Mouse (Mus musculus) CH12.LX (cell line): ENCODE data around the gene Rtn3. TPM values are rescaled to one million over a fixed set of nuclear protein-coding genes. Genes with fewer than 3 reads are reported as not detected.

Experiments
- DNase-seq: peaks from one replicate; pipeline ENCODE4 v3.0.0-alpha.2; 2013; ENCODE audit errors: extremely low read depth
- H3K27ac ChIP-seq: 2 replicates; pipeline ENCODE4 v1.5.1; 2012; ENCODE audit warnings: low read depth, mild to moderate bottlenecking, control low read depth, moderate library complexity; ENCODE audit not compliant: insufficient read depth
- H3K27me3 ChIP-seq: replicated peaks from 2 replicates; pipeline ENCODE3; 2012; ENCODE audit warnings: inconsistent platforms
- H3K36me3 ChIP-seq, 2 experiments: replicated peaks in 1 of 2; 2 replicates each; pipeline versions ENCODE3 to v1.6.1; 2012; ENCODE audit warnings: inconsistent platforms in 1 of 2, low read length in 1 of 2, mild to moderate bottlenecking in 1 of 2, mixed read lengths in 1 of 2, moderate library complexity in 1 of 2; ENCODE audit not compliant: control insufficient read depth in 1 of 2, insufficient read depth in 1 of 2
- H3K4me1 ChIP-seq, 2 experiments: 2 replicates each; pipeline ENCODE4 v1.6.1; 2012; ENCODE audit warnings: inconsistent platforms in 1 of 2, moderate library complexity in 1 of 2; ENCODE audit not compliant: insufficient read depth in 2 of 2, control insufficient read depth in 1 of 2
- H3K4me2 ChIP-seq: 2 replicates; pipeline ENCODE4 v1.6.1; 2012; ENCODE audit warnings: low read depth, mild to moderate bottlenecking, control low read depth; ENCODE audit not compliant: poor library complexity, insufficient read depth, severe bottlenecking
- H3K4me3 ChIP-seq, 3 experiments: fragments of 150-350 bp in 1 of 3; sonication (generic) in 1 of 3; replicated peaks in 1 of 3; 2 replicates each; pipeline versions ENCODE3 to v1.5.1; 2011 to 2012; ENCODE audit warnings: low read depth in 2 of 3, low read length in 2 of 3, mild to moderate bottlenecking in 2 of 3, moderate library complexity in 2 of 3, control low read depth in 1 of 3, improper control_type of control experiment in 1 of 3, inconsistent platforms in 1 of 3, mixed read lengths in 1 of 3; ENCODE audit not compliant: poor library complexity in 1 of 3
- H3K79me2 ChIP-seq: replicated peaks from 2 replicates; pipeline ENCODE4 v1.6.1; 2012; ENCODE audit warnings: mild to moderate bottlenecking, moderate library complexity; ENCODE audit not compliant: control insufficient read depth, poor library complexity, insufficient read depth, severe bottlenecking; ENCODE audit errors: extremely low read depth
- H3K9ac ChIP-seq: 2 replicates; pipeline ENCODE4 v1.6.1; 2012; ENCODE audit warnings: low read depth, mild to moderate bottlenecking, control low read depth, moderate library complexity; ENCODE audit not compliant: insufficient read depth
- H3K9me3 ChIP-seq: replicated peaks from 2 replicates; pipeline ENCODE3; 2012; ENCODE audit warnings: low read length, inconsistent platforms, mixed read lengths
- ELF1 ChIP-seq: IDR thresholded peaks from 2 replicates; pipeline ENCODE4 v1.6.1; 2014; ENCODE audit warnings: low read depth, mild to moderate bottlenecking, inconsistent platforms, low read length, improper control_type of control experiment
- UBTF ChIP-seq: IDR thresholded peaks from 2 replicates; pipeline ENCODE4 v1.6.1; 2012; ENCODE audit warnings: low read depth, mild to moderate bottlenecking, inconsistent platforms, low read length, improper control_type of control experiment, moderate library complexity
- dilution Hi-C: fragments of 300-500 bp; cut with MboI; formaldehyde crosslinking; loops from 2 replicates; pipeline ENCODE4 v1.14.3; 2020; ENCODE audit warnings: low sequenced_read_pairs; ENCODE audit not compliant: extremely low pct_unique_long_range_greater_than_20kb, extremely low pct_ligation_motif_present
- in situ Hi-C: fragments of 300-500 bp; cut with MboI; formaldehyde crosslinking; loops from 3 replicates; pipeline ENCODE4 v1.14.3; 2019; ENCODE audit warnings: low sequenced_read_pairs, low pct_ligation_motif_present, low pct_unique_long_range_greater_than_20kb, mixed read lengths
- polyA plus RNA-seq: library from polyadenylated mRNA; unstranded; fragments of >175 nt; gene quantifications from 2 replicates; pipeline ENCODE4 v1.2.1, GENCODE M21; 2012; ENCODE audit warnings: low read depth; ENCODE audit not compliant: insufficient read length
- total RNA-seq, 2 experiments: library from RNA; depleted of rRNA; stranded (reverse); fragments of 300-350 nt in 1 of 2; fragments of >200 nt in 1 of 2; gene quantifications; 2 replicates each; pipeline ENCODE4 v1.2.3; 2012 to 2014

Gene Rtn3
- total and polyA plus RNA-seq, 3 experiments: 32.7 to 102 (median 39.1) TPM

- no peak for DNase-seq
- dilution Hi-C loops (no loop called here), in situ Hi-C loops (no loop called here)
- Histone ChIP-seq H3K4me1 (peaks cover 4 to 38% of the 10 kb centered on the region in 2 experiments), H3K79me2 (peaks cover 9% of the 10 kb centered on the region; the same call in 1 of the 2 replicates), H3K4me2 (no peak overlapping the region), H3K27me3 (no peaks in the 10 kb centered on the region), H3K9ac (no peak overlapping the region), H3K27ac (no peak overlapping the region), H3K9me3 (no peaks in the 10 kb centered on the region), H3K36me3 (peaks cover 24 to 46% of the 10 kb centered on the region in 2 experiments), H3K4me3 (no peak overlapping the region)
- TF ChIP-seq UBTF (no peak), ELF1 (no peak)
These were observed 105.4 kb downstream of the Rtn3 start for GRCm38 (mm10) chr19:7377639-7378038.

Other genes starting within 250 kb of the Rtn3 start
- gene Naa40, start 242.1 kb downstream of the Rtn3 start, total RNA-seq (2012; rRNA removed): 40.6 and 45.5 TPM in 2 replicates
- 63.1 and 65.7 TPM in 2 replicates for gene Naa40, start 242.1 kb downstream of the Rtn3 start, total RNA-seq (2014; rRNA removed)
- 61.2 and 69.3 TPM in 2 replicates for gene Naa40, start 242.1 kb downstream of the Rtn3 start, polyA plus RNA-seq
- gene Rcor2, start 216.0 kb downstream of the Rtn3 start, total RNA-seq (2012; rRNA removed): 12.0 and 13.3 TPM in 2 replicates
- 9.2 and 10.3 TPM in 2 replicates for gene Rcor2, start 216.0 kb downstream of the Rtn3 start, total RNA-seq (2014; rRNA removed)
- 22.8 and 28.2 TPM in 2 replicates for gene Rcor2, start 216.0 kb downstream of the Rtn3 start, polyA plus RNA-seq
- gene Mark2, start 141.4 kb downstream of the Rtn3 start, total RNA-seq (2012; rRNA removed): 19.0 and 20.6 TPM in 2 replicates
- gene Mark2, start 141.4 kb downstream of the Rtn3 start, total RNA-seq (2014; rRNA removed): 6.3 and 8.1 TPM in 2 replicates
- 33.4 and 34.4 TPM in 2 replicates for gene Mark2, start 141.4 kb downstream of the Rtn3 start, polyA plus RNA-seq
- gene Spindoc, start 100.3 kb downstream of the Rtn3 start, total RNA-seq (2012; rRNA removed): 9.0 and 10.1 TPM in 2 replicates
- gene Spindoc, start 100.3 kb downstream of the Rtn3 start, total RNA-seq (2014; rRNA removed): 7.9 and 10.6 TPM in 2 replicates
- gene Spindoc, start 100.3 kb downstream of the Rtn3 start, polyA plus RNA-seq: 15.7 and 21.7 TPM in 2 replicates
- 9.8 and 10.5 TPM in 2 replicates for gene 2700081O15Rik, start 65.7 kb downstream of the Rtn3 start, total RNA-seq (2012; rRNA removed)
- 7.1 and 7.2 TPM in 2 replicates for gene 2700081O15Rik, start 65.7 kb downstream of the Rtn3 start, total RNA-seq (2014; rRNA removed)
- 12.2 and 12.3 TPM in 2 replicates for gene 2700081O15Rik, start 65.7 kb downstream of the Rtn3 start, polyA plus RNA-seq
- 7.3 and 9.2 TPM in 2 replicates for gene Atl3, start 10.8 kb upstream of the Rtn3 start, total RNA-seq (2012; rRNA removed)
- 17.5 and 19.8 TPM in 2 replicates for gene Atl3, start 10.8 kb upstream of the Rtn3 start, total RNA-seq (2014; rRNA removed)
- gene Atl3, start 10.8 kb upstream of the Rtn3 start, polyA plus RNA-seq: 11.3 and 14.3 TPM in 2 replicates
- 19.9 and 28.2 TPM in 2 replicates for gene Pla2g16, start 74.2 kb upstream of the Rtn3 start, total RNA-seq (2012; rRNA removed)
- gene Pla2g16, start 74.2 kb upstream of the Rtn3 start, total RNA-seq (2014; rRNA removed): 17.9 and 19.5 TPM in 2 replicates
- gene Pla2g16, start 74.2 kb upstream of the Rtn3 start, polyA plus RNA-seq: 12.5 and 15.4 TPM in 2 replicates
- not detected in 2 replicates for gene Lgals12, start 123.9 kb upstream of the Rtn3 start, total RNA-seq (2012; rRNA removed)
- gene Lgals12, start 123.9 kb upstream of the Rtn3 start, total RNA-seq (2014; rRNA removed): not detected in 2 replicates
- not detected in 2 replicates for gene Lgals12, start 123.9 kb upstream of the Rtn3 start, polyA plus RNA-seq
- not detected in 2 replicates for gene Hrasls5, start 129.3 kb upstream of the Rtn3 start, total RNA-seq (2012; rRNA removed)
- gene Hrasls5, start 129.3 kb upstream of the Rtn3 start, total RNA-seq (2014; rRNA removed): not detected in 2 replicates
- not detected in 2 replicates for gene Hrasls5, start 129.3 kb upstream of the Rtn3 start, polyA plus RNA-seq
- gene Slc22a19, start 228.0 kb upstream of the Rtn3 start, total RNA-seq (2012; rRNA removed): not detected in 2 replicates
- not detected in 2 replicates for gene Slc22a19, start 228.0 kb upstream of the Rtn3 start, total RNA-seq (2014; rRNA removed)
- not detected in 2 replicates for gene Slc22a19, start 228.0 kb upstream of the Rtn3 start, polyA plus RNA-seq